Mouse (Mus musculus): ENCODE measurements around the gene Cnn3.
A peak's percentile ranks its signal among the peaks of the same experiment; 100 is the strongest.

Cnn3 gene

DNA sequence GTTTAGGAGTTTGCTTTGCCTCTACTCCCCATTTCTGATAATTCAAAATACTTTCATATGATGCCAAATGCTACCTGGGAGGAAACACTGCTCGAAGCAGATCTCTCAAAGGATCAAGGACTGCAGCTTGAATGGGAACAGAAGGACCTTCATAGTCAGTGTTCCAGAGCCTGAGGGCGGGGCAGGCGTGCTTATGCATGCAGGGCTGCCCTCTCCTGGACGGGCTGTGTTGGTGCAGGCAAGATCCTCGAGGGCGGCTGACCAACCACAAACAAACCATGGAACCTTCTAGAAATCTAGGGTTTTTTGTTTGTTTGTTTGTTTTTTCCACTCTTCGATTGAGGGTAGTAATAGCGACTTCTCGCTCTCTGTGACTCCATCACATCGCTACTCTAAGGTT lies 73.9 kb downstream of the Cnn3 start:
- DNase-seq, result peak; percentile 55

DNA sequence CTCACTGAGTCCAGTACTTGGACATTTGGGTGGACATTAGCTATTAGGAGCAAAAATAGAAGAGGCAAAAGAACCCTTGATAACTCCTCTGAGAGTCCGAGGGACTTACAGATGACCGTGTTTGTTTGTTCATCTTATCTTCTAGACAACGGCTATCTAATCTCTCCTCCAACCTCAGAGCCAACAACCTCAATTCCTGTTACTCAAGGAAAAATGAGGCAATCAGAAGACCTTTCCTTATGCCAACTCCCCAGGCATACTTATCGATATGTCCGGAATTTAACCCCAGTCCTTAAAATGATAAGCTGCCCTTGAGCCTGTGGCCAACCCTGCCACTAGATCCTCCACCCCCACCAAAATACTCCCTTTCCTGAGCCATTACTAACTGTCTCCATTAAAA lies 74.4 kb downstream of the Cnn3 start:
- DNase-seq, result no peak

DNA sequence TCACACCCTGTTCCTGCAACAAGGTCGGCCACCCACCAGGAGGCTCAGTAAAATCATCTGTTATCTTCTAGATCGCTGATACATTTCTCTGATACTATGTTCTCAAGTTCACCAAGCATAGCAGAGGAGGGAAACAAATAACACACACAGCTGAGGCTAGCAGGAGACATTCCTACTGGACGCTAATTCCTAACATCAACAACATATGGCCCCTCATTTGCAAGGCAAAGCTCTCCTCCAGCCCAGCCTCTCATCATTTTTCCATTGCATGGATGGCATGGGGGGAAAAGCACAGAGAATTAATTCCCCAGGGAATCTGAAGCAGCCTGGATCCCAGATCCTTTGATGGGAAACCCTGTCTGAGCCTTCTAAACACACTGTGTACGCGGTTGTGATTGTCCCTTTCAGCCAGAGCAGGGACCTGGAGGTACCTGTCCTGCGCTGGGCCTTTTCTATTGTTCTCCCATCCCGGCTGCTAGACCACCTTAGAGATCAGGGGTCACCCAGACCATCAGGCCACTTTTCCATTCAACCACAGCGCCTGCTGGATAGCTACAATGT lies 78.7 kb downstream of the Cnn3 start:
- no peak for DNase-seq

DNA sequence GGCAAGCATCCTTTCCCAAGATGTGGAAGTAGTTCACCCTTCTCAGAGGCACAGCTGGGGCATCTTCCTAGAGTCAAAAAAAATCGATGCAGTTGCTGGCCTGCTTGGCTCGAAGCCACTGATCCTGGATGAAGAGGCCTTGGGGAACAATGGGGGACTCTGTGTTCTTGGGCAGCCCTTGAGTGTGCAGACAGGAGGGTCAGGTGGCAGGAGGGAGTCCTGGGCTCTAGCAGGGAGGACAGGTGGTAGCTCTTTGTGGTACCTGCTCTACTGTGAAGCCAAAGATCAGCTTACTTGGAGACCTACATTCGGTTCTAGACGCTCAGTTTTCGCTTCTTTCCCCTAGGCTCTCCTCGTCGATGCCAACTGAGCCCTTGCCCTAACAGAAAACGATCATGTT lies 79.9 kb downstream of the Cnn3 start:
- no peak for DNase-seq

DNA sequence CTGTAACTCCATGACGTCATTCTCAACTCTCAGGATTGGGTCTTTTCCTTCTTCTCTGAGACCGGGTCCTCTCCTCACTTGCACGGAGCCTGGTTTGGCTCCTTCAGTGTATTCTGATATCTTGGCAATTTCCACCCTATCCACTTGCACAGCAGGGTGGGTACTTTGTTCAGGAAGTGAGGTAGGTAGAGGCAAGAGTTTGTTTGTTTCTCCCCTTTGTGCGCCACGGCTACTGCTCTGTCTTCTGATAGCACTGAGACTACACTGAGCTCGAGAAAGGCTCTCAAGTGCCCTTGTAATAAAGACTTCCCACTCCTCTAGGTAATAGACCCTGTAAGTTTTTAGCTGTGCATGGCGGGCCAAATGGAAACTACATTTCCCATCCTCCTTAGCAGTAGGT lies 80.5 kb downstream of the Cnn3 start:
- no peak for DNase-seq

DNA sequence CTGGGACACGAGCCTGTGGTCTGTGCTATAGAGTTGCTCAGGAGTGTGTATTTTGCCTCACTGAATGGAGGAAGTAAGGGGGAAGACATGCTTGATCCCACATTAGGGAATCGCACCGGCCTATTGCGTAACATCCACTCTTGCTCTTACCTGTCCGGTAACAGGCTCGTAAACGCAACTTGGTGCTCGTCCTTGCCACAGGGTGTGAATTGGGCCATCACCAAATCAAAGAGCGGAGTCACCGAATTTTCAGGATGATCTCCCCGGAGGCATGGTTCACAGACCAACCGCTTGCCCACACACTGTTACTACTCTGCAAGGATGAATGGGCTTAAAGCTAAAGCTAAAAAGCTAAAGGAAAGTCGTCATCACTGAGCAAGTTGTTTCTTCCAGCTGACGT lies 81.4 kb downstream of the Cnn3 start:
- DNase-seq, result no peak
